Mouse (Mus musculus) frontal cortex, adult (tissue): ENCODE data around the gene Hsd3b5.
"Not testable (repeated sequence)": the region's sequence is repeated elsewhere in the genome, so short reads cannot be mapped to it uniquely, and the experiment has no call there.

Source experiments
- ATAC-seq: cut with Nextera tagmentation; 2 replicates; pipeline ENCODE4 v1.9.2; 2017; ENCODE audit warnings: mild to moderate bottlenecking, moderate library complexity, mixed read lengths; ENCODE audit not compliant: low TSS enrichment

Hsd3b5 gene

DNA sequence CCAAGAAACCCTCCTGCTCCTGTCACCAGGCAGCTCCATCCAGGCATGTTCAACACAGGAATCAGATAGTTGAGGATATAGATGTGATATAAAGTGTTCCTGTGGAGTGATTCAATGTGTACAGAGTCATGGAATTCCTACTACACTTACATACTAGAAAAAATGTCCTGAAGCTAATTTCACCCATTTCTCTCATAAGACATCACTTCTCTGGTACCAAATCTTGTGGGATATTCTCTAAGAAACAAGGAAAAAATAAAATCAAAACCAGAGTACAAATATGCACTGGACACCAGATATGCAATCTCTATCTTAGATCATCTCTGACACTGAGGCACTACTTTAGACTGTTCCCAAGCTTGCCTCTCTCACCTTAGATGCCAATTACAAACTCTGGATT is at the start of gene Hsd3b5:
TSS of gene Hsd3b5 (minus strand) at position 101 of the 400 bp plus-strand sequence.
- ATAC-seq, result no peak

DNA sequence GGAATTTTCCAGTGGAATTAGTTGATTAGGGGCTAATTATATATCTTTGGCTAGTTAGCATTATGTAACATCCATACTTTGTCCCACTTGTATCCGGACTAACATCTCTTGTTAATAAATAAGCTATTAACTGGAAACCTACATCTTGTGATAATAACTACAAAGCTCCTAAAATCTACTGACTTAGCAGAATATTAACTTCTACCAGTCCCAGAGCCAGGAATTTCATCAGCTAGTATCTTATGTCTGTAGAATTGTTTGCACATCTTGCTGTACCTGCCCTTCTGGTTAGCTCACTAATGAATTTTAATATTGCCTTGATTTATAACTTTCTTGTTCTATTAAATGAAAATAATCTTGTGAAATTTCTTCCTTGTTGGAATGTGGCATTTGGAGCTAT is 5.1 kb upstream of the Hsd3b5 start:
- no peak for ATAC-seq

DNA sequence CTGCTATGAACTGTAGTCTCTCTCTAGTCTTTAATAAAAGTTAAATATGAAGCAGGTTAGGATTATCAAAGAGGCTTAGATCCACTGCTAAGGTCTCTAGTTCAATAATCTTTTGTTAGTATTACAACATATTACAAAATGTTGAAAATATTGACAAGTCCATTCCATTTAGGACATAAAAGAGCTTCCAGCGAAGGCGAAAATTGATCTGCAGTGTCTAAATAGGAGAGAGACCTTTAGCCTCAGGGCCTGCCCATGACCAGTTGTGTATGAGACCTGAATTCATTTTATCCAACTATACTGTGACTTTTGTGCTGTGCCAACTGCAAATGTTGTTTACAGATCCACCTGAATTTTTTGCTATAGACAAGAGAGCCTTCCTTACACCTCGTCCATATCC is 419 bp downstream of the Hsd3b5 start:
- ATAC-seq, result no peak

DNA sequence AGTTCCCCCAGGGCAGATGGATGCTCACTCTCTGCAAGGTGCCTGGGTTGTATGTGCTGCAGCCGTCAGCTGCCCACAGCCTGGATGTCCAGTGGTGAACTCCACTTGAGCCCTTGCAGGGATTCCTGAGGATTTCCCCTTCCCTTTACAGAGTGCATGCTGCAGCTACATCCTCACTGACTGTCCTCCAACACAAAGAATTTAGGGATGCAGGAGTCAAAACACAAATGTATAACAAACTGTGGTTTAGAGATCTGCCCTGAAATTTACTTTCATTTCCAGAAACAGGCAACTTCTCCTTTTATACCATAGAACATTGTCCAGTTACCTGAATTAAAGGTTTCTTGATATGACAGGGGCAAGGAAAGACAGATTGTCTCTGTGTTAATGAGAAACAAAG is 13.3 kb downstream of the Hsd3b5 start:
- ATAC-seq, result not testable (repeated sequence)

DNA sequence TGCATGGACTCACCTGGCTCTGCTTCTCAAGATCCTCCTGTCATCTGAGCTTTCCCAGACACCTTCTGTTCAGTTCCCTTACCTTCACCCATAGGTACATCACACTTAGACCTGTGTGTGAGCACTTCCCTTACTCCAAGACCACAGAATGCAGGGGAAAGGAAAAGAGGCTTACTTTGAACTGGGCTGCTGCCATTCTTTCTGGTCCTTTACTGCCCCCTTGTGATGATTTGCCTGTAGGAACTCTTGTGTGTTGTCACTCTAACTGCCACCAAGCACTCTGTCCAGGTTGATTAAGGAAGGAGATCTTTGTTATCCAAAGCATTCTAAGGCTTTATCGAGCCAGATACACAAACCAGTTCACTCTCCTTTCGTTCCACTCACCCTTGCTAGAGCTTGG is 13.8 kb downstream of the Hsd3b5 start:
- ATAC-seq, result peak; percentile 73

DNA sequence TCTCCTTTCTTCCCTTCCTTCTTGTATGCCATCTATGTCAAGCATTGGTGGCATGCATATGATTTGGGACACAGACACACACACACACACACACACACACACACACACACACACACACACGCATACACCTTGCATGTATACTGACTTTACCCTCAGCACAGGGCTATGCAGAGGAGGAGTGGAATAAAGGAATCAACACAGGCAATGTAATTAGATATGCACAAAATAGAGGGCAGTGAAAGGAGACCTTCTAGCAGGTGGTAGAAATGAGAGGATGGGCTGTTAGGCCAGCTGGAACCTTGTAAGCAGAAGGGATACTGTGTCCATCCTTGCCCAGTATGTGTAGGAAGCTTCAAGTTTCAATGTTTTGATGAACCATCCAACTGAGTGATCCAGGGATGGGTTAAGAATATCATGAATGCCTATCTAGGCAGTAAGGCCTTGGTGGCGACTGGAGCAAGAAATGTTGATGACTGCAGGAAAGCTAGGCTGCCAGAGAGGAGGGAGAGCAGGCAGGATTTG is 15.6 kb downstream of the Hsd3b5 start:
- ATAC-seq, result not testable (repeated sequence)

DNA sequence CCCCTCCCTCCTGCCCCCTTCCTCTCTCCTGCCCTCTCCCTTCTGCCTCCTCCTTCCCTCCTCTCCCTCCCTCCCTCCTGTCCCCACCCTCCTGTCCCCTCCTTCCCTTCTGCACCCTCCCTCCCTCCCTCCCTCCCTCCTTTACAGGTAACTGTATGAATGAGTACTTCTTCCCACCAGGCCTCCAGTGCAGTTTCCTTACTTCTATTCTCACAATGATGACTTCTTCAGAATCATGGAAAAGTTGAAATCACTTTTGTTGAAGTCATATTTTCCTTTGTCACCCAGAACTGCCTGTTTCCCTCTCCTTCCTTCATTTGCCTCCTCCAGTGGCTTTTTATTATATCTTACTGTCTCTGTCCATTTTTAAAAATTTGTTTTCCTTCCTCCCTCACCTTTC is 16.1 kb downstream of the Hsd3b5 start:
- no peak for ATAC-seq

DNA sequence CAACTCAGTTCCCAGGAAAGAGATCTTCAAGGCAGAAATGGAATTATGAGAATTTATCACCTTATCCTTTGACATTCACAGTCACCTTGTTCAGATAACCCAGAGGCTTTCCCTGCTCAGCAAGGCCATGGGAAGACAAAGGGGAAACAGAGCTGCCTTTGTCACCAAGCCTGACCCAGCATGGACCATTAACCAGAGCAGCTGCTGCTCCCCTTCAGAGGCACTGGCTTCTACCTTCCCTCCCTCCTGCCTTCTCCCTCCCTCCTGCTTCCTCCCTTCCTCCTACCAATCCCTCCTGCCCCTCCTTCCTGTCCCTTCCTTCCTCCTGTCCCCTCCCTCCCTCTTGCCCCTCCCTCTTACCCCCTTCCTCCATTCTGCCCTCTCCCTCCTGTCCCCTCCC is 16.5 kb downstream of the Hsd3b5 start:
- not testable (repeated sequence) for ATAC-seq

DNA sequence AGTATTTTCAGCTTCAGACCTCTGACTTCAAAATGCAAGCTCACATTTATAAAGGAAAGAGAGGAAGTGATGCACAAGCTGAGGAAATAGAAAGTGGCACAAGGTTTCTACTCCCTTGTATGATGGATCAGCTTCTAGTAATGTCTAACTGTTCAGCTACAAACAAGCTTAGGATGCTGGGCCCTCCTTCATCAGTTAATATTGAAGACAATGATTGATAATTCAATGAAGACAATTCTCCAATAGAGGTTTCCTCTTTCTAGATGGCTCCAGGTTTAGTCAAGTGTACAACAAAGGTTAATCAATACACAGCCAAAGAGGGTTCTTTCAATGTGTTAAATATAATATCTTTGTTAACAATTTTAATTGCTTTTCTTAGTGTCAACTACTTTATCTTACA is 41.3 kb downstream of the Hsd3b5 start, which contains the start of gene Gm10681:
TSS of gene Gm10681 (minus strand) at position 101 of the 400 bp plus-strand sequence.
- no peak for ATAC-seq

DNA sequence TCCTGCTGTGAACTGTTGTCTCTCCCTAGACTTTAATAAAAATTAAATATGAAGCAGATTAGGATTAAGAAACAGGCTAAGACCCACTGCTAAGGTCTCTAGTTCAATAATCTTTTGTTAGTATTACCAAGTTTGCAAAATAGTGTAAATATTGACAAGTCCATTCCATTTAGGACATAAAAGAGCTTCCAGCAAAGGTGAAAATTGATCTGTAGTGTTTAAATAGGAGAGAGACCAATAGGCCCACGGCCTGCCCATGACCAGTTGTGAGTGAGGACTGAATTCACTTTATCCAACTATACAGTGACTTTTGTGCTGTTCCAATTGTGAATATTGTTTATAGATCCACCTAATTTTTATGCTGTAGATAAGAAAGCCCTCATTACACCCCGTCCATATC is 42.3 kb downstream of the Hsd3b5 start:
- ATAC-seq, result no peak

DNA sequence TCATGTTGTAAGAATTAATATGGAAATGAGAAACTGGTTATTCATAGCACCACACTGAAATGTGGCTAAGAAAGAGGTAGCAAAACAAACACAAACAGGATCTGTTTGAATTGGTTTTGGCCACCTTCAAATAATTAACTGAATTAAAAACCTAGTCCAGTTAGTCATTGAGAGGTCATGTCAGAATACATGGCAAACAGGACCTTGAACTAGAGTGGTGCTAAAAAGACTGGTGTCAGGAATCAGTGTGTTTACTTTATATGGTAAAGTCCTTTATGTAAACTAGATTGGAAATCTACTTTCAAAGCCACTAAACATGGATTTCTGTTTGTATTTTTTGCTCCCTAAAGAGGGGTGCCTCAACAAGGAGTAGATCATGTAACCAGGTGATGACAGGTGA is 47.4 kb downstream of the Hsd3b5 start:
- ATAC-seq, result not testable (repeated sequence)

DNA sequence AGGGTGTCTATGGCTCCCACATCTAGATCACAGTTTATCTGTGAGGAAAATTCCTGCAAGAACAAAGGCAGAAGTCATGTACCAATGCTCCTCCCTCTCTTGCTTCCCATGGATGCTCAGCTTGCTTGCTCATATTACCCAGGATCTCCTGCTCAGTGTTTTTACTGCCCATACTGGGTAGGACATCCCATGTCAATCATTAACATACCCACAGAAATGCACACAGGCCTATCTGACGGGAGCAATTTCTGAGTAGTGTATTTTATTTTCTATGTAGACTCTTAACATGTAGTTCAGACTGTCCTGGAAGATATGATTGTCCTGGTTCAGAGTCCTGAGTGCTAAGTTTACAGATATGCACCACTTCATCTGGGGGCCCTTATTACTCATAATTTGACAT is 47.9 kb downstream of the Hsd3b5 start:
- not testable (repeated sequence) for ATAC-seq

DNA sequence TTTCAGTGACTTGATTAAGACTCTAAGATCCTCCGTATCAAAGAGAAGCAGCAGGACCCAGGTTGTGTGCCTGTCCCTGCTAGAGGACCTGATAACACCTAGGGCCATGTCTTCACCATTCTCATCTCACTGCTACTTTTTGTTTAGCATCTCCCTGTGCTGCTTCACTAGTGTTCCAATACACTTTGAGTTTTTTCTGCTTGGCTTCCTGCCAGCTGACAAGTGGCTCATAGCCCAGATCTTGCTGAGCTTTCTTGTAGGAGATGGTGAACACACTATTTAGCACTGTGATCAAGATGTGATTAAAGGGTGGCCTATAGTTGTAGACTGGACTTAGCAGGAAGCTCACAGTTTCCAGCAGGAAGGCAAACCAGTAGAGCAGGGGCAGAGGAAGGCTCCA is 49.0 kb downstream of the Hsd3b5 start:
- ATAC-seq, result peak; percentile 57
